Mouse (Mus musculus): ENCODE measurements at regions not wholly inside any gene's neighbourhood (a gene's known extent, or its start where the extent isn't known, plus 50 kb on each side); places are given as distances from the start of the nearest gene placed in this dataset.

DNA sequence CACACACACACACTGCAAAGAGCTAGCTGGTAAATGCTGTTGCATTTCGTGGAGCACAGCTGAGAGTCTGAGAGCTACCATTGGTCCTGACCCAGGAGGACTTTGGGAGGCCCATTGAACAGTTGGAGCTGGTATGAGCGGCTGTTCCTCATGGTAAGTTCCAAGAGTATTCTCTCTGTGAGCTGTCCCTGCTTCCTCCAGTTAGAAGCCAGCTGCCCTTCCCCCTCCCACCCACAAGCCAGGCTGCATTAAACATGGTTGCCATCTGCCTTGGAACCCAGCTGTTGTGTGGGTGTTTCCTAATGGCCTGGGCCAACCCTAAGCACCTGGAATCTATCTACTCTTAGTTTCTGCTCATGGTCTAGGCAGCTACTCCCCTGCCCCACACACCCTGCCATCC lies 174.4 kb downstream of the Cct6b start:
- in situ Hi-C loops (cut with MboI; ENCODE audit: low sequenced_read_pairs) = no loop called here

DNA sequence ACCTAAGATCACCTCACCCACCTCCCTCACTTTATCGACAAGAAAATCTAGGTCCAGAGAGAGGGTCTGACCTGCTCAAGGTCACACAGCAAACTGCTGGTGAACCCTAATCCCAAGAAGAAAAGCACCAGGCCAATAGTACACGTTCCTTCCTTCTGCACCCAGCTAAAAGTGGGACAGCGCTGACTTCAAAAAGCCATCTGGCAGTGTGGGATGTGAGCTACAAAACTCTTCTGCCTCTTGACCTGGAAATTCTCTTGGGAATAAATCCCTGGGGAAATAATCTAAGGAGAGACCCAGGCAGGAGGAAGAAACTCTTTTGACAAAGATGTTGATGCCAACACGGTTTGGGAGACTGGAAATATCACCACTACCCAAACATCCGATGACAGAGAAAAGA lies 175.4 kb downstream of the Cct6b start:
- in situ Hi-C loops (cut with MboI; ENCODE audit: low sequenced_read_pairs) = no loop called here

DNA sequence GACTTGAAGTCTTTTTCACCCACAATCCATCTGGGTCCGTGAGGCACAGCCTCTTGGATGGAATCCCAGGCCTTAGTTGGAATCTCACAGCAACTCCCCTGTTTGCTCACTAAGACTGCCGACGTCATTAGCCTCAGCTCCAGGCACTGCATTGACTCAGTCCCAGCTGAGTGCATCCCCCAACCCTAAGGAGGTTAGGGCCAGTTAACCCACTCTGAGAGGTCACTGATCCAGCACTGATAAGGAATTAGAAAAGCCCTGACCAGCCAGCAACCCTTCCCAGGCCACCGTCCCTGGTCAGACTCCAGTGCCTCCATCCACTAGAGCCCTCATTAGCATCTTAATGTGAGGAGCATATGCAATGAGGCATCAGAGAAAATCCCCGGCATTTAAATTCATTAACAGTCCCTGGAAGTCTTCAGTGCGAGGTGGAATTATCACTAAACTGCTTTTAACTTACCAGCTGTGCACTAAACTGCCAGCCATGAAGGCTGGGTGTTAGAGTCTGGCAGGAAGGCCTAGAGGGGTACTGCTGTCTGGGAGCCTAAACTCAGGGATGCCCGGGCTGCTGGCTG lies 184.2 kb downstream of the Cct6b start:
- in situ Hi-C loops (cut with MboI; ENCODE audit: low sequenced_read_pairs) = no loop called here

DNA sequence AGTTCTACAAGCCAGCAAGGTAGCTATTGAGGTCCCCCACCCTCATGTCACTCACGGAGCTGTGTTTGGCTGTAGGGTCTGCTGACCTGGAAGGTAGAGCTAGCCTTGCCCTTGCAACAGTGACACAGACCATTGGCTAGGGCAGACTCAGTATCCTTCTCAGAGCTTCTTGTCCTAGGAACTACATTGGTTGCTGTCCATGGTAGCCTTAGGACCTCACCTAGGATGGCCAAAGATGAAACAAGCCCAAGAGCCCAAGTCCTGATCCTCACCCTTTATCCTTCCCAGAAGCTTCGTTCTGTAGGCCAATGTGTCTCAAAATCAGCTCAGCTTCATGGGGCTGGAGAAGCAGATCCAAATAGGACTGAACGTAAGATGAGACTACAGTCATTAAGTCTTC lies 187.3 kb downstream of the Tmem132e start:
- in situ Hi-C loops (cut with MboI; ENCODE audit: low sequenced_read_pairs) = no loop called here

DNA sequence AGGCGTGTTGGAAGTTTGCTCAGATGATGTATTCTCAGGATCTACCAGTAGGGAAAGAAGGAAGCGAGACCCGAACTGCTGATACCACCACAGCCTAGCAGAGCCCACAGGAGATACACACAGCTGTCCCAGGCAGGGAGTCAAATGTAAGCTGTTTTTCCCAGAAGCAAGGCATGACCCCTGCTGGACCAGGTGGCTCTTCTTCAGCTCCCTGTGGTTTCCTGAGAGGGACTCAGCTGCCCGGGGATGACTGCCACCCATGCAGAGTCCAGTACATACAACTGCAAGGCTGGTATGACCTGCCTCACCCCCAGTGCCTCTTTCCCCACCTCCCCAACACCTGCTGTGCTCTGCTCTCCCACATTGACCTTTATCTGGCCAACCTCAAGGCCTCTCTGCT lies 184.4 kb downstream of the Tmem132e start:
- in situ Hi-C loops (cut with MboI; ENCODE audit: low sequenced_read_pairs) = no loop called here

DNA sequence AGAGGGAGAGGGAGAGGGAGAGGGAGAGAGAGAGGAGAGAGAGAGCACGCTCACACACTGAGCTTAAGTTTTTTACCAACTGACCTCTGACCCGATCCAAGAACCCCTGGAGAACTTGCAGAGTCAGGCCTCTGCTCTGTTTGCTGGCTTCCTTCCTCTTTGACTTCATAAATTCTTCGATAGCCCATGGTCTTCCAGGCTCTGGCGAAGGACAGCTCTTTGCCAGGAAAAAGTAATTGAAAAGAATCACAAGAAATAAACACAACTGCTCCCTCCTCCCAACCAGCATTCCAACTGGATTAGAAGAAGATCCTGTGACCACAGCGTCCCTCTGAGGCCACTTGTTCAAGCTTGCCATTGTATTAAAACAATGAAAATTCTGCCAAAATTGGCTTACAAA lies 182.8 kb downstream of the Tmem132e start:
- in situ Hi-C loops (cut with MboI; ENCODE audit: low sequenced_read_pairs) = no loop called here

DNA sequence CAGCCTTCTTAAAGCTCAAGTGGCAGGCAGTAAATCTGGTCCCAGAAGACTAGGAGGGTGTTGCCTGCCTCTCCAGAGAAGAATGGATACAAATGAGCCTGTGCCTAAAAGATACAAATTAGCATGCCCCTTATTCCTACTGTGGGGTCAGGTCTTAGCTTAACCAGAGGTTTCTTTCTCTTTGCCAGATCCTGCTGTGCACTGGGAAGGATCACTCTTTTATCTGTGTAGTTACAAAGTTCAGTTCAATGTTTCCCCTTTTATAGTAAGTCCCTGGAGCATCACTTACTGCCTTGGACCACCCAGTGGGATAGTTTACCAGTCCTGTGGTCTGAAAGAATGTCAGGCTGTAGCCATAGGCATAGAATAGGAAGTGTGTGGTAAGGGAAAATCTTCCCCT lies 181.1 kb downstream of the Tmem132e start:
- in situ Hi-C loops (cut with MboI; ENCODE audit: low sequenced_read_pairs) = no loop called here

DNA sequence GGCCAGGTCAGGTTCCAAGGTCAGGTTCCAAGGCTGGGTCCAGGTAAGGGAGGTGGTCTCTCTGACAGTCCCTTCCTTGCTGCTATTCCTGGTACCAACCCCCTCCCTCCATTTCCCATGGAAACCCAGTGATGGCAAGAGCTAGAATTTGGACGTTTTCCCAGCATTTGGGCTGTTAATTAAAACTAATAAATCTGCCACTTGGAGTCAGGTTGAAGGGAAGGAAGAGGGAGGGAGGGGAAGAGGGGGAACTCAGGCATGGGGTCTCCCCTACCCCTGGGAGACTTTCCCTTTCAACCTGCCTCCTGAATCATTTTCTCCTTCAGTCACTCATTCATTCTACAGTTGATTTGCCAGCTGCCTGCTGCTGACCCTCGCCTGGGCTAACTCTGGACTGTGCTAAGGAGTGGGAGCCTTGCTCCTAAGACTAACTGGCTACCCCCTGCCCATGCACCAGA lies 179.5 kb downstream of the Tmem132e start:
- in situ Hi-C loops (cut with MboI; ENCODE audit: low sequenced_read_pairs) = no loop called here

DNA sequence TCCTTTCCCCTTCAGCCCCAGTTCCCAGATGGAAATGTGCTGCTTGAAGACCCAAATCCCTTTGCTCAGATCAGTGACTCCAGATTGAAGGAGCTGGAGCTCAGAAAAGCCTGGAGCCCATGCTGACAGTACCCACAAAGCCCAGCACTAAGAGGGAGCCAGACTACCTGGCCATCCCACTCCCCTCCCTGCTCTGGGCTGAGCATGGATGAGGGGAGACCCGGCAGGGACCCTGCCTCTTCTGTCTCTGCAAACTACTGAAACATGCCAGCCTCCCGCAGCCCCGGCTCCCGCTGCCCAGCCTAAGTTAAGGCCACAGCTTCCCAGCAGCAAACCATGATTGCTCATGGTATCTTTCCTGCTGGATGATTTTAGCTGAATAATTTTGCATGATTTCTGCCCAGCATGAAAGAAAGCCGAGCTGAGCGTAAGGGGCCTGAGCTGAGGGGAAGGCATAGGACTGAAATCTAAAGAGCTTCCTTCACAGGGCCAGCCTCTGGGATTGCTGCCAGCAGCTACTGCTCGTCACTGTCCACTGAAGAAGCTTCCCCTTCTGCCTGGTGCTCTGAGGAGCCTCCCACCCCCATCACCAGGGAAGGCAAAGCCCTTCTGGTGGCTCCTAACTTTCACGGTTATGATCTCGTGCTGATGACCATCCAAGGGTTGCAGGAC lies 178.4 kb downstream of the Tmem132e start:
- in situ Hi-C loops (cut with MboI; ENCODE audit: low sequenced_read_pairs) = no loop called here

DNA sequence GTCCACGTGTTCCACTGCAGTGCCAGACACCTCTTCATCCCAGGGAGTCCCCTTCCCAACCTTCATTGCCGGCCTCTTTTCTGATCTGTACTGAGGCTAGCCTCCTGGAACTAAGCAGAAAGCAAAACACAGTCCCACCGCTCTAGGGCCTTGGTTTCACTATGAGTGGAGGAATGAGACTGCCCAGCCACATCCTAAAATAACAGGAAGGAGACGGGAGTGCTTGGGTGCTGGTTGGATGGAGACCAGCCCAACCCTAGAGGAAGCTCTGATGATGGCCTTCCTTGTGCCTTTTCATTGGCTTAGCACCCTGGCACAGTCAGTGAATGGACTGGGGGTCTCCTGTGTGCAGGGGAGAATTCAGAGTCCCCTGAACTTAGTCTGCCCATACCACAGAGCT lies 177.4 kb downstream of the Tmem132e start:
- in situ Hi-C loops (cut with MboI; ENCODE audit: low sequenced_read_pairs) = no loop called here

DNA sequence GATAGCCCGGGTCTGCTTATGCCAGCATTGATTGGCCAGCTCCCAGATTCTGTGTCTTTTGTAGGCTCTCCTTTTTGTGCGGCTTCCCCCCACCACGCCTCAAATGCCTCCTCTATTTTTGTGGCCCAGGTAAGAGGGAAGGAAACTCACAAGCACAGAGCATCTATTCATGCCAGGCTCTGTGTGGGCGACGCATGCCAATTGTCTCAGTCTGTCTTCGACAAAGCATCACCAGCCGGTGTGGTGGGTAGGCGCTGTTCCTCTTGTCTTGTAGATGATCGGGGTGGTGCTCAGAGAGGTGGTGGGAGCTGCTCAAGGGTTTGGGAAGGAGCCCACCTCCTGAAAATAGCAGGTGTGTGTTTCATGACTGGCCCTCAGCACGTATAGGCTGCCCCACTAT lies 175.5 kb downstream of the Tmem132e start:
- in situ Hi-C loops (cut with MboI; ENCODE audit: low sequenced_read_pairs) = no loop called here

DNA sequence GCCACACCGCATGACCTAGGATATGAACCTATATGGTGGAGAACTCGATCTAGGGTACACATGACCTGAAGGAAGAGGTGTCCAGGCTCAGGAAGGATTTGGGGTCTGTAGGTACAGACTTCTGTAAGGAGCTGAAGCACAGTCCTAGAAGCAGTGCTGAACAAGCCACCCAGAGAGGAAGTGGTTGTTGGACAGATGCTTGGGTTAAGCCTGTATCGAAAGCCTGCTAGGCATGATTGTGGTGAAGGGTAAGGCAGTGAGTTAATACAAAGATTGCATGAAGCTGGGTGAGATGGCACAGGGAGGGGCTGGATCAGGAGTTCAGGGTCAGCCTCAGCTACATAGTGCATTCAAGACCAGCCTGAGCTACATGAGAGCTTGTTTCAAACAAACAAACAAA lies 153.3 kb downstream of the Tmem132e start:
- in situ Hi-C loops (cut with MboI; ENCODE audit: low sequenced_read_pairs) = no loop called here

DNA sequence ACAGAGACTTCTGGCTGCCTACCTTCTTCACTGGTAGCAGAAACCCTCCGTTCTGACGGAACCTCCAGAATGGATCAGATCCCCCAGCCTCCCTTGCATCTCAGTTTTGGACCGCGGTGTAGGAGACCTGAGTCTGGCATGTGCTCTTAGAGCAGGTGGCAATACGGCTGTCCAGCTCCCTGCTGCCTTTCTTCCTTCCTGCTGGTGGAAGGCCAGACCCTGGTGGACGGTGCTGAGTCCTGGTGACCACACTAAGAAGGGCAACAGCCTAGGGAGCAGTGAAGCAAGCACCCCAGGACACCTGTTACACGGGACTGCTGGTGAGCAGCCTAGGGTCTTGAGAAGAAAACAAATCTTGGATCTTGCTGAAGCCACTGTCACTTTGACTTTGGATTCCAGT lies 152.7 kb downstream of the Tmem132e start:
- in situ Hi-C loops (cut with MboI; ENCODE audit: low sequenced_read_pairs) = no loop called here

DNA sequence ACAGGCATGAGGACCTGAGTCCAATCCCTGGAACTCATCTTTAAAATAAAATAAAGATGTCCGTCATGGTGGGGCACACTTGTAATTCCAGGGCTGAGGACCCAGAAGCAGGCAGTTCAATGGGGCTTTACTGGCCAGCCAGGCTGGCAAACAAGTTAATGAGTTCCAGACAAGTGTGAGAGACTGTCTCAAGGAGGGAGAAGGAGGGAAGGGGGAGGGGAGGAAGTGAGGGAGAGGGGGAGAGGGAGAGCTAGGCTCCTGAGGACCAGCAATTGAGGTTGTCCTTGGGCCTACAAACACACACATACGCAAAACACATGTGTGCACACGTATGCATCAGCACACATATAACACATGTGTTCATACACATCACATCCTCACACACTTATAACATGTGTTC lies 149.2 kb downstream of the Tmem132e start:
- in situ Hi-C loops (cut with MboI; ENCODE audit: low sequenced_read_pairs) = no loop called here

DNA sequence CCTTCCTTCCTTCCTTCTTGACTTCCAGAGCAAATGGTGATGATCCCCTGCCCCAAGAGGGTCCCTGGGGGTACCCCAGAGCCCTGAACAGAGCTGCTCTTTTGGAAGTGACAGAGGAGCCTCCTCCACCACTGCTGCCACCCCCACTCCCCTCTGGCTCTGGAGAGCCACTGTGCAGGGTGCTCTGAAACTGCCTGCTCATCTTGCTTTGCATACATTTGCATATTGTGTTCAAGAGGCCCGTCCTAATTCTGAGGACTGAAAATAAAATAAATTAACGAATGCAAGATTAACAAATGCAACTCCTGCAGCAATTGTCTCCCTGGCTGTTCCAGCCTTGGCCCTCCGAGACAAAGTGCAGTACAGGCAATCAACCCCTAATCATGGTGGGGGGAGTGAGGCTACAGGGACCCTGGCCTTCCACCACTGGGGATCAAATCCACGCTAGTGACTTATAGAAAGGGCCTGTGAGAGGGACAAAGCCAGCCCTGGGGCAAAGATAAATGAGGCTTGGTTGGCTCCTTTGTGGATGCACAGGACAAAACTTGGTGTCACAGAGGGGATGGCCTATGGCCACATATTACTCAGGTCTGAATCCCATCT lies 134.6 kb downstream of the Tmem132e start:
- in situ Hi-C loops (cut with MboI; ENCODE audit: low sequenced_read_pairs) = no loop called here

DNA sequence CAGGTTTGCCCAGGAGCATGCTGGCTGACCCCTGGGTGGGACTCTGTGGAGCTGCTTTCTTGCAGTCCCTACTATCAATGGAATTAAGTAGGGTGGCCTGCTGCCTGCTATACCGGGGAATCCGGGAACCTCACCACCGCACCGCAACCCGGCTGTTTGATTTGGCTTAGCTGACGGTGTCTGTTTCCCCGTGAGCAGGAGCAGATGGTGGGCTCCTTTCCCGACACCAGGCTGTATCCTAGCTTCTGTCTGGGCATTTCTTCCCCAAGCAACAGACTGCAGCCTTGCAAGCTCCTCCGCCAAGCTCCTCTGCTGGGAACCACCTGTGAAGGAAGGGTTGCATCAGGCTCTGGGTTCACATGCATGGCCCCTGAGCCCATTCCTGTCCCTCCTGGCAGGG lies 132.7 kb downstream of the Tmem132e start:
- in situ Hi-C loops (cut with MboI; ENCODE audit: low sequenced_read_pairs) = no loop called here

DNA sequence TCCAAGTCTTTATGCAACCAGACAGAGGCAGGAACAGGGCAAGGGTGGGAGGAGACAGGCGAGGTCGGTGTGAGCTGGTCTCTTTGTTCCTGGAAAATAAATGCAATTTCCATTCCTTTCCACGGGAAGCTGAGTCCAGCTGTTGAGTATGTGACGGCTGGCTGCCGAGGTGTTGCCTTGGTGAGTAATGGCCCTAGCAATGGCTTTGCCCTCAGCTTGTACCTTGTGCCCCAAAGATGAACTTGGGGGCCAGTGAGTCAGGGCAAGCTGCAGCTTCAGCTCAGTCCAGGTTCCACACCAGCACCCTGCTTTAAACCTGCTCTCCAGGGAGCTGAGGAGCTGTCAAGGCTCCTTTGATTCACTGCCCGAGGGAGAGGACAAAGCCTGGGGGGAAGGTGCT lies 130.0 kb downstream of the Tmem132e start:
- in situ Hi-C loops (cut with MboI; ENCODE audit: low sequenced_read_pairs) = no loop called here

DNA sequence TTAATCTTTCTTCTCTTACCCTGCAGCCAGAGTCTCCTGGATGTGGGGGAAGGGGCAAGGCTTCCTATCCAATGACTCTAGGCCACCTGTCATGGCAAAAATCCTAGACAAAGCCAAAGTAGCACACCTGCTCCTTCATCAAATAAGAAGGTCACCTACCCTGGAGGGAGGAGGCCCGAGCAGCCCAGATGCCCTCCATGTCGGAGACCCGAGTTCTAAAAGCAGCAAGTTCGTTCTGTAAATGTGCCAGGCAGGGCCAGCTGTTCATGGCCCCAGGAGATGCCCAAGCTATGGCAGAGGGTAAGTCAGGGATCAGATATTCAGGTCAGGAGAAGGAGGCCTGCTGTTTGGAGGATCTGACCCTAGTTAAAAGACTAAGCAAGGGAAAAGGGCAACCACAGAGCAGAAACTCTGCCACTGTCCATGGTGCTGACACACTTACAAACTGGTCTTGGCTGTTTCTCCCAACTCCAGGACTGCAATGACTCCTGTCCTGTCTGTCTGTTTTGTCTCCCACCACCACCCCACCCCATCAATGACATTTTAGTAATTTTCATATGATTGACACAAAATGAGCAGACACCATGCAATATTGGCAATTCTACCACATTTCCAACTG lies 125.9 kb downstream of the Tmem132e start:
- in situ Hi-C loops (cut with MboI; ENCODE audit: low sequenced_read_pairs) = no loop called here

DNA sequence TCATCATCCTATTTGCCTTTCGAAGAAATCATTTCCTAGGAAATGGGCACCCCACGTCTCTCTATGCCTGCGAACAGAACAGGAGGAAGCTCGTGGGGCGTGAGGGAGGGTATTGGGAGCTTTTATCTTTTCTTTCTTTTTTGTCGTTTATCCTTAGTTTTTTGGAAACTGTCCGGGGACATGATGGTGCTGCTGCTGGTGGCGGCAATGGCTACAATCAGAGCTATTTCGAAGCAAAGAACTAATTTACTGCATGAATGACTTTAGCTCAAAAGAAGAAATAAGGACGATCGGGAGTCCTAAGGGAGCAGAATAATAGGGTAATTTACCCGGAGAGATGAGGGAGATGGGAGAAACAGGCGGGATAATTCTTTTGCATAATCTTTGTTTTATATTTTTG lies 119.9 kb downstream of the Tmem132e start:
- in situ Hi-C loops (cut with MboI; ENCODE audit: low sequenced_read_pairs) = no loop called here
